Mouse (Mus musculus) liver, embryonic 16.5 days (tissue): ENCODE data around the gene Abcc2. TPM values are rescaled to one million over a fixed set of nuclear protein-coding genes. Genes with fewer than 3 reads are reported as not detected.
A peak's percentile ranks its signal among the peaks of the same experiment; 100 is the strongest.

Experiments used
- ATAC-seq: fragments of 200-750 bp; cut with Nextera tagmentation; 2 replicates; pipeline ENCODE4 v1.8.0; 2017; ENCODE audit warnings: low read depth, mild to moderate bottlenecking, moderate number of reproducible peaks, moderate library complexity
- H3K27ac ChIP-seq: fragments of 300-500 bp; sonication (generic); 2 replicates; pipeline ENCODE4 v1.5.1; 2014; ENCODE audit warnings: mild to moderate bottlenecking, low read length
- H3K27me3 ChIP-seq: fragments of 300-500 bp; sonication (generic); 2 replicates; pipeline ENCODE4 v1.6.1; 2014; ENCODE audit warnings: low read depth, low read length, mixed read lengths; ENCODE audit not compliant: control insufficient read depth, insufficient read depth
- H3K36me3 ChIP-seq: fragments of 300-500 bp; sonication (generic); 2 replicates; pipeline ENCODE4 v1.6.1; 2014; ENCODE audit warnings: mild to moderate bottlenecking; ENCODE audit not compliant: control insufficient read depth, insufficient read depth
- H3K4me1 ChIP-seq: fragments of 300-500 bp; sonication (generic); 2 replicates; pipeline ENCODE4 v1.6.1; 2014; ENCODE audit warnings: low read depth, low read length, mixed read lengths; ENCODE audit not compliant: control insufficient read depth
- H3K4me2 ChIP-seq: fragments of 300-500 bp; sonication (generic); 2 replicates; pipeline ENCODE4 v1.6.1; 2014; ENCODE audit warnings: low read depth, low read length, mixed read lengths
- H3K4me3 ChIP-seq: fragments of 300-500 bp; sonication (generic); 2 replicates; pipeline ENCODE4 v1.5.1; 2014; ENCODE audit warnings: low read depth, mild to moderate bottlenecking, low read length
- H3K9ac ChIP-seq: fragments of 300-500 bp; sonication (generic); 2 replicates; pipeline ENCODE4 v1.6.1; 2014; ENCODE audit warnings: low read depth, low read length
- H3K9me3 ChIP-seq: fragments of 300-500 bp; sonication (generic); replicated peaks from 2 replicates; pipeline ENCODE4 v1.6.1; 2016; ENCODE audit warnings: low read length; ENCODE audit not compliant: control insufficient read depth
- WGBS: fragments of 180-500 bp; shearing (Covaris S2); extraction: QIAGEN DNeasy Blood & Tissue Kit; methylation state at CpG from one replicate; pipeline ENCODE4 v1.1.7; 2014; ENCODE audit not compliant: insufficient replicate concordance; 5-methylcytosine and 5-hydroxymethylcytosine counted together
- polyA plus RNA-seq: library from polyadenylated mRNA; unstranded; fragments of >200 nt; fragmentation: Nextera tagmentation; extraction: Ambion mirVana; gene quantifications from 2 replicates; pipeline ENCODE4 v1.2.1, GENCODE M21; 2015

The Abcc2 gene
- polyA plus RNA-seq, 1 experiment from 2014 or later: 13.6 TPM

- Histone ChIP-seq H3K9me3 (no peaks in the 10 kb centered on the region), H3K4me1 (peaks cover 8% of the 10 kb centered on the region), H3K27me3 (no peaks in the 10 kb centered on the region), H3K9ac (no peak overlapping the region), H3K27ac (no peak overlapping the region), H3K4me3 (no peak overlapping the region), H3K36me3 (no peaks in the 10 kb centered on the region), H3K4me2 (no peak overlapping the region)
- no peak for ATAC-seq
- 46% methylated on average over 2 of the region's 2 CpGs for WGBS
Measured at GRCm38 (mm10) chr19:43754872-43755271, 27.1 kb upstream of the Abcc2 start.

- no peak for ATAC-seq
- no peaks in the 10 kb centered on the region for H3K4me1 ChIP-seq
- 17% methylated on average over 6 of the region's 6 CpGs for WGBS
- H3K27ac ChIP-seq: no peak overlapping the region
- no peak overlapping the region for H3K4me2 ChIP-seq
- no peaks in the 10 kb centered on the region for H3K36me3 ChIP-seq
- H3K4me3 ChIP-seq: no peak overlapping the region
- no peak overlapping the region for H3K9ac ChIP-seq
- no peaks in the 10 kb centered on the region for H3K9me3 ChIP-seq
- H3K27me3 ChIP-seq: no peaks in the 10 kb centered on the region
Measured at GRCm38 (mm10) chr19:43760504-43760903, 21.5 kb upstream of the Abcc2 start.

GRCm38 (mm10) chr19:43761543-43762256 is 20.3 kb upstream of the Abcc2 start:
- no peak overlapping the region for H3K4me2 ChIP-seq
- no peak overlapping the region for H3K27ac ChIP-seq
- H3K36me3 ChIP-seq: no peaks in the 10 kb centered on the region
- ATAC-seq: no peak
- H3K9me3 ChIP-seq: no peaks in the 10 kb centered on the region
- no peak overlapping the region for H3K9ac ChIP-seq
- H3K4me3 ChIP-seq: no peak overlapping the region
- H3K27me3 ChIP-seq: no peaks in the 10 kb centered on the region
- no peaks in the 10 kb centered on the region for H3K4me1 ChIP-seq

GRCm38 (mm10) chr19:43762410-43762809 is 19.6 kb upstream of the Abcc2 start:
- H3K4me1 ChIP-seq: no peaks in the 10 kb centered on the region
- no peak for ATAC-seq
- no peaks in the 10 kb centered on the region for H3K36me3 ChIP-seq
- H3K27ac ChIP-seq: no peak overlapping the region
- no peak overlapping the region for H3K4me2 ChIP-seq
- no peak overlapping the region for H3K9ac ChIP-seq
- H3K4me3 ChIP-seq: no peak overlapping the region
- no peaks in the 10 kb centered on the region for H3K27me3 ChIP-seq
- no peaks in the 10 kb centered on the region for H3K9me3 ChIP-seq
- 55% methylated on average over 2 of the region's 2 CpGs for WGBS

- Histone ChIP-seq H3K4me1 (no peaks in the 10 kb centered on the region), H3K4me3 (no peak overlapping the region), H3K27ac (no peak overlapping the region), H3K4me2 (no peak overlapping the region), H3K9me3 (no peaks in the 10 kb centered on the region), H3K9ac (no peak overlapping the region), H3K36me3 (no peaks in the 10 kb centered on the region), H3K27me3 (no peaks in the 10 kb centered on the region)
- no peak for ATAC-seq
- WGBS: 67% methylated on average over 5 of the region's 5 CpGs
Measured at GRCm38 (mm10) chr19:43766451-43766850, 15.5 kb upstream of the Abcc2 start.

GRCm38 (mm10) chr19:43767549-43768322 is 14.3 kb upstream of the Abcc2 start:
- Histone ChIP-seq H3K27ac (0 out of 2 replicates have a peak overlapping the region, but pooled peaks have one; percentile 30), H3K27me3 (no peaks in the 10 kb centered on the region), H3K9me3 (no peaks in the 10 kb centered on the region), H3K36me3 (no peaks in the 10 kb centered on the region), H3K4me1 (no peaks in the 10 kb centered on the region), H3K4me2 (no peak overlapping the region), H3K9ac (no peak overlapping the region), H3K4me3 (no peak overlapping the region)
- ATAC-seq: peak; percentile 82
- WGBS: 60% methylated on average over 9 of the region's 9 CpGs

GRCm38 (mm10) chr19:43769366-43769960 is 12.5 kb upstream of the Abcc2 start:
- H3K9me3 ChIP-seq: no peaks in the 10 kb centered on the region
- no peak overlapping the region for H3K4me2 ChIP-seq
- H3K27ac ChIP-seq: no peak overlapping the region
- no peak overlapping the region for H3K9ac ChIP-seq
- H3K4me1 ChIP-seq: no peaks in the 10 kb centered on the region
- H3K4me3 ChIP-seq: no peak overlapping the region
- no peaks in the 10 kb centered on the region for H3K27me3 ChIP-seq
- no peaks in the 10 kb centered on the region for H3K36me3 ChIP-seq
- WGBS: 62% methylated on average over 5 of the region's 5 CpGs
- no peak for ATAC-seq

- no peaks in the 10 kb centered on the region for H3K36me3 ChIP-seq
- no peak overlapping the region for H3K4me3 ChIP-seq
- H3K4me1 ChIP-seq: no peaks in the 10 kb centered on the region
- no peak for ATAC-seq
- no peak overlapping the region for H3K27ac ChIP-seq
- H3K9ac ChIP-seq: no peak overlapping the region
- no peak overlapping the region for H3K4me2 ChIP-seq
- H3K9me3 ChIP-seq: no peaks in the 10 kb centered on the region
- H3K27me3 ChIP-seq: no peaks in the 10 kb centered on the region
- 22% methylated on average over 4 of the region's 4 CpGs for WGBS
Measured at GRCm38 (mm10) chr19:43770584-43770983, 11.4 kb upstream of the Abcc2 start.

- WGBS: 22% methylated on average over 5 of the region's 5 CpGs
Measured at GRCm38 (mm10) chr19:43771499-43771969, 10.5 kb upstream of the Abcc2 start.

More at GRCm38 (mm10) chr19:43771499-43771969, 10.5 kb upstream of the Abcc2 start:
- Histone ChIP-seq H3K4me1 (no peaks in the 10 kb centered on the region), H3K4me2 (no peak overlapping the region), H3K4me3 (no peak overlapping the region), H3K36me3 (no peaks in the 10 kb centered on the region), H3K9ac (no peak overlapping the region), H3K27ac (no peak overlapping the region), H3K27me3 (no peaks in the 10 kb centered on the region), H3K9me3 (no peaks in the 10 kb centered on the region)
- no peak for ATAC-seq
